Mouse (Mus musculus) cerebellum, adult 9-11 months (tissue): ENCODE measurements around the gene Ddx60.
"Not testable (repeated sequence)": the region's sequence is repeated elsewhere in the genome, so short reads cannot be mapped to it uniquely, and the experiment has no call there.

Experiments
- DNase-seq: peaks from one replicate; pipeline ENCODE4 v3.0.0; 2022

The Ddx60 gene

GRCm38 (mm10) chr8:61927777-61928494 is at the start of gene Ddx60:
Gene Ddx60, plus strand, starts transcription at chr8:61928087.
- peak; percentile 9 for DNase-seq

- no peak for DNase-seq
Observed at GRCm38 (mm10) chr8:61894062-61894461, 33.8 kb upstream of the Ddx60 start.

- no peak for DNase-seq
Observed at GRCm38 (mm10) chr8:61896742-61897141, 31.1 kb upstream of the Ddx60 start.

DNA sequence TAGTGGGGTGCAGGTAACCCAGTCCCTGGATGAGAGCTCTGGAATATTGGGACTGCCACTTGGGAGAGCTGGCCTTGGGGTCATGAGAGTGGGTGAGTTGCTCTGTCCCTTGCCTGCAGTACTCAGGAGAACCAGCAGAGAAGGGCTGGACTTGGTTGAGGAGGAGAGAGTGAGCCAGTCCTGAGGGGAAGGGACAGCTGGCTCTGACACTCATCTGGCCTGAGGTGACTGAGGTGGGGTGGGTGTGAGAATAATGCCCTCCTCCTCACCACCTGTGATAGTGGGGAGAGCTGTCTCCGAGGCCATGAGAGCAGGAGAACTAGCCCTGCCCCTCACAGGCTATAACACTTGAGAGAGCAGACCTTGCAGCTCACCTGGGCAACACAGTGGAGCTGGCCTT is 30.5 kb upstream of the Ddx60 start:
- no peak for DNase-seq

- DNase-seq, result no peak
Observed at GRCm38 (mm10) chr8:61901028-61901717, 26.7 kb upstream of the Ddx60 start.

GRCm38 (mm10) chr8:61902521-61902920 is 25.4 kb upstream of the Ddx60 start, which contains the start of gene Palld:
Gene Palld, minus strand, starts transcription at chr8:61902690.
- DNase-seq, result no peak

GRCm38 (mm10) chr8:61908303-61909215 is 19.3 kb upstream of the Ddx60 start:
- no peak for DNase-seq

DNA sequence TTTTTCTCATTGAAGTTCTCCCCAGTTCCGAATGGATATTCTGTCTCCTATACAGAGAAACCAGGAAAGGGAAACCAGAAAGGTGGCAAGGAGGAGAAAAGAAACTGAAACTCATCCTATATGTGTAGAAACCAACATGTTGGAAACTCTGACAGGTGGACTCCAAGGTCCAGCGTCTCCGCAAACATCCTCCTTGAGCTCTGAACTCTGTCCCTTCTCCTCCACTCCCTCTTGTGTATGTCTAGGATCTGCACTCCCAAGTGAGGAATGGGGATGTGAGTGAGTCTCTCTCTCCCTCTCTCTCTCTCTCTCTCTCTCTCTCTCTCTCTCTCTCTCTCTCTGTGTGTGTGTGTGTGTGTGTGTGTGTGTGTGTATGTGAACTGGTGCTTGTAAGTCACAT is 18.6 kb upstream of the Ddx60 start:
- no peak for DNase-seq

DNA sequence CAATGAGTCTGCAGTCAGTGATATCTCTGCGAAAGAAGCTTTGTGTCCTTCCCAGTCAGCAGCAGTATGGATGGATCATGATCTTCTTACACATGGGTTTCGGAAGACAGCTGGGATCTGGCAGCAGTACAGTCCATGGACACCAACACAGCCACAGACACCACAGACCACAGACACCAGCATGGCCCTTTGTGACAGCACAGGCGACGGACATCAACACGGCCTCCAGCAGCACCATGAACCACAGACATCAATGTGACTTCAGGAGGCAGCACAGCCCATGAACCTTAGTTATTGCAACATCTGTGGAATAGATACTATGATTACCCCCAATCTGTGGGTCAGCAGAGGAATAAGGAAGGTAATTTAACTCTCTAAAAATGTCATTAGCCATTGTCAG is 15.1 kb upstream of the Ddx60 start:
- DNase-seq, result no peak

DNA sequence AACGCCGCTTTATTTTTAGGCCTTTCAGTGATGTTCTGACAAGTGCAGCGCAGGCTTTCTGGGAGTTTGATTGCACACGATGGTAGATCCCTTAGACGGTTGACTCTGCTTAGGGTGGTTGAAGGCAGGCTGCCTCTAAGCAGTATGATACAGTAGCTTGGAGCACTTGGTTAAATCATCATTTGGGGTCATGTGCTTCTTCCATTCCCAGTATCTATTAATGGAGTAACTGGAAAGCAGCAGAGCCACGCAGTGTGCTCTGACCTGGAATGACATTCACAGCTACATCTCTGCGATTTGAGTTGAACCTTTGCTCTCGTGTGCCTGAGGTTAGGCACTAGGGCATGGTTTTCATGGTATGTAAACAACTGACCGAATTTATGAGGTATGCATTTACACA is 13.9 kb upstream of the Ddx60 start:
- DNase-seq, result no peak

GRCm38 (mm10) chr8:61917287-61917686 is 10.6 kb upstream of the Ddx60 start:
- DNase-seq, result no peak

DNA sequence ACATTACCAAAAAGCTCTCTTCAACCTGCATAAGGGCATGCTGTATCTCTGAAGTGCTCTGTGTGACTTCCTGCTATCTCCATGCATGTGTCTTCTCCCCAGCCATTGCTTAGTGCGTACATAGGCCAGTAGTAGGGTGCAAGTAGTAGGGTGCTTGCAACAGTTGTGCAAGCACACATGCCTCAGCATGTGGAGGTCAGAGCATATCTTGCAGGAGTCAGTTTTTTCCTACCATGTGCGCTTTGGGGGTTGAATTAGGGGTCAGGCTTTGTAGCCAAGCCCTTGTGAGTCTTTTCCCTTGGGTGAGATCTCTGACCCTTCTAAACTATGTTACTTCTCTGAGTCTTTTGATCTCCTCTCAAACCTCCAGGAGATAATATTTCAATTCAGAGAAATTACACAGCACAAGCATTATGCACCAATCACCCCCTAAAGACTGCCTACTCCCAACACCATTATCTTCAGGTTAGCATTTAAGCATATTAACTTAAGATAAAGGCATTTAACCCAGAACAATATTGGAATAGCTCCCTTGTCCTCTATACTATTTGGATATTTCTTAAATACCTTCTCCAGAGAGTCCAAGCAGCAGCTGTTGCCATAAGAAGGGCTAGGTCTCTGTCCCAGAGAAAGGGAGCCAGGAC is 8.6 kb upstream of the Ddx60 start:
- DNase-seq, result no peak

DNA sequence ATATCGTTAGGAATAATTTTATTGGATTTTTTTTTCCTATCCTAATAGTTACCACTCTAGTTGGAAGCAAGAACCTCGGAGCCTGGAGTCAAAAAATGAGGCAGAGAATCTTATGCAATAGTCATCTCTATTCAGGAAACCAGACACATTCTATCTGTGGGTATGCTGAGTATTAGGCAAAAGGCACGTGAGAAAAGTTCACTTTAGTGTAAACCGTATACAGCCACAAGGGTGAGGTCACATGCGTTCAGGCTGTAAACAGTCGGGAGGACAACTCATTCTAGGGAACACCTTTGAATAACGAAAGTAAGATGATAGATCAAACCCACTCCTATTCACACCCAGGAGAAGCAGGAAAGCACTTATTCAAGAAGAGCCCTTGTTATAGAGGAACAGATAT is 7.5 kb upstream of the Ddx60 start:
- no peak for DNase-seq

DNA sequence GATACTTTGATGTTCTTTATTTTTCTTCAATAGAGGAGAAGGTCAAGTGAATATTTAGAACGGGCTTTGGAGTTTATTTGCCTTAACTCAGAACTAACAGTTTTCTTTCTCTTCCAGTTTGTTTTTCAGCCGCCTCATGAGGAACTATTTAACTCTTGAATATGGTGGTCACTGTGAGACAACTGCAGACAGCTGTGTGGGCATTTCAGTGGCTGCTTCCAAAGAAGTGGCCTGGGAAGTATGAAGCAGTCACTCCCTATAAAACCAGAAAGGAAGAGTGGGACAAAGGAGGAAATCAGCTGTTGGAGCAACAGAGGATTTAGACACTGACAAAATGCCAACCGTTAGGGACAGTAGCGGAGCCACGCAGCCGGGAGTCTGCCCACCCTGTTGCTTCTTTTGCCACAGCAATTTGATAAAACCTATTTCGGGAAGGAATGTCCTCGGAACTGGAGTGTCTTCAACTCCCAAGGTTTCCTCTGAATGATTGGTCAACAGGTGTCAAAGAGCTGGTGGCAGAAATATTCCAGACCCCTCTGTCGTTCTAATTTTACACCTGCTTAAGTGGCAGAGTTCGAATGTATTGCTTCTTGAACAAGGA is 6.3 kb upstream of the Ddx60 start:
- DNase-seq, result no peak

- no peak for DNase-seq
Observed at GRCm38 (mm10) chr8:61924518-61924917, 3.4 kb upstream of the Ddx60 start.

DNA sequence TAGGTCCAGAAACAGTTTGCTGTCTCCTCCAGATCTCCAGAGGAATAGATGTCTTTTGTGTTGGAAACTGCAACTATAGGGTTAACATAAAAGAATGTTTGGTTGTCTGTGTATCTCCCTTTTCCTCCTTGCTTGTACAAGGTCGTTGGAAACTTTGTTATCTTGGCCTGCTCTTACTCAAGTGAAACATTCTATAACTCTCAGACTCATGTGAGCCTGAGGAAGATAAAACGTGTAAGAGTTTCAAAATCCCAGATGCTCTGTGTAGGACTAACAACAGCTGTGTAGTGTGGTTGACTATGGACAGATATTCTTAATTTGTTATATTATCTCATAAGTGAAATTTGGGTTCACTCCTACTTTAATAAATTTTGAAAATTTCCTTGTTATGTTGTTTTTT is 5.4 kb downstream of the Ddx60 start:
- no peak for DNase-seq

DNA sequence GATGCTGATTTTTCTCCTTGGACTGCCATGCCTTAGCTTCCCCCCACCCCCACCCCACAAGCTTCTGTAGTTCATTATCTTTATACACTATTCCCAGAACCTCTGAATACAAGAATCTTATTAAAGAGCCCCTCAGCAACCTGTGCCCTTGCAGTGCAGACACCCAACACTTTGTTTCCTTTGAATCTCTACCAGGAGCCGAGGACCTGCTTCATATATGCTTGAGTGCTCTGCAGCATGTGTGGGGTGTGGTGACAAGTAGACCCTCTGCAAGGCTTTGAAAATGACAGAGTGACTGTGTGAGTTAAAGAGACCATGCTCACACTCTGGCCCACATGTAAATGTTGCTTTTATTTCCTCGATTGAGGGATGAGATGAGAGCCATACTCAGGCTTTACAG is 9.7 kb downstream of the Ddx60 start:
- DNase-seq, result no peak

DNA sequence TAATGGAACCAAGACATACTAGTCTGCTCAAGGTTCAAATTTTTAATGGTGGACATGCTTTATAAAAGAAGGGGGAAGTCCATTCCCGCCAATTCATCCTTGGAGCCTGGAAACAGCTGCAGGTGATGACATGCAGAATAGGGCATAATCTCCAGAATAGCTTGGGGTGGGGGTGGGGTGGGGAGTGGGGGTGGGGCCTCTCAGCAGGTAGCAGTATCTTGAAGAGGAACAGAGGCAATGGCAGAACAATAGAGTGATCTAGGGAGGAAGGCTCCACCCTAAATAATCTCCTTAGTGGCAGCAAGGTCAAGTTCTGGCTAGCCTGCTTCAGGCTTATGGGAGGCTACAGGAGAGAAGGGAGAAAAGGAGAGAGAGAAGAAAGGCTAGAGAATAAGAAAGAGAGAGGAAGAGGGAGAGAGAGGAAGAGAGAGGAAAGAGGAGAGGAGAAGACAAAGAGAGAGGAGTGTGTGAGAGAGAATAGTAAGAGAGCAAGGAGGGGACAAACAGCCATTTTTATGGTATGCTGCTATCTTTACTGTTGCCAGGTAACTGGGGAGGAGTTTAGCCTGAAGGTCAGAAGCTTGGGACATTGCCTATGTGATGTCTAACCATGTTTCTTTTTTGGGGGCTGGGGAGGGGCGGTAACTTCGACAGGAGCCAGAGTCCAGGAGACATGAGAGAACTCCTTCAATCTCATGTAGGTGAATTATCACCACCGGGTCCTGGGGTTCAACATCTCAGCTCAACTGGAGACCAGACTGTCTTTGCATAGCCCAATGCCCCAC is 36.9 kb downstream of the Ddx60 start:
- DNase-seq, result not testable (repeated sequence)

GRCm38 (mm10) chr8:61969581-61969980 is 41.7 kb downstream of the Ddx60 start:
- no peak for DNase-seq

DNA sequence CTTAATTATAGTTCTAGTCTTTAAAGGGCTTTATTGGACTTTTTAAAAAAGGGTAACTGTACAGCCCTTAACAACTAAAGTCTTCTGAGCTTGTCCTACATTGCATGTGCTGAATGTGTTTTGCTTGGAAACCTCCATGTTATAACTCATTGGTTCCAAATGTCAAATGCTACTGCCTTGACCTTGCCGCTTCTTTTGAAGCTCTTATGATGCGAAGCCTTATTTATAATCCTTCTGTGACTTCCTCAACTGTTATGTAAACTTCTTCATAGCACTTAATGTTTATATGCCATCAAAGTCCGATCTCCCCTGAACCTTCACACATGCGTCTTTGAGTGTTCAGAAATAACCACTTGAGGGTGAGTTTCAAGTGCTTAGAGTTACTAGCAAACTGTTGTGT is 57.1 kb downstream of the Ddx60 start:
- no peak for DNase-seq

- DNase-seq, result no peak
Observed at GRCm38 (mm10) chr8:61985703-61986475, 58.0 kb downstream of the Ddx60 start.
